ENCODE assay signal across 16 mouse cellular contexts in genomic region chr1:57857799-57858198, GRCm38 (mm10).
"Had no signal": no experiment of that assay in that cellular context is flagged by ENCODE, and none has a peak within 500 bp of the region (broad histone marks: within the 10 kb centered on the region; RNA-seq: fewer than 3 reads in every experiment).

No protein-coding gene starts in this region.

- H3K27me3 ChIP-seq: intestine, embryonic 15.5 days; liver, embryonic 15.5 days; neural tube, embryonic 13.5 days; stomach, embryonic 15.5 days had no signal

- DNase-seq: kidney, adult 18-20 months; kidney, postnatal 10 days; kidney, postnatal 4 days; lung, adult 2 months; lung, postnatal 36 days; right cerebral cortex, postnatal 4 days; thymus, adult 2 months; thymus, postnatal 25 days had no signal

- H3K4me1 ChIP-seq: intestine, embryonic 15.5 days; liver, embryonic 15.5 days; stomach, embryonic 15.5 days had no signal

- H3K4me2 ChIP-seq: intestine, embryonic 15.5 days; liver, embryonic 11.5 days; liver, embryonic 15.5 days; neural tube, embryonic 13.5 days; stomach, embryonic 15.5 days had no signal

- ATAC-seq: intestine, embryonic 15.5 days; lung, postnatal 0 days had no signal

- H3K9me3 ChIP-seq: intestine, embryonic 15.5 days; limb, embryonic 10.5 days; liver, embryonic 15.5 days; neural tube, embryonic 13.5 days; stomach, embryonic 15.5 days had no signal

- H3K9ac ChIP-seq: intestine, embryonic 15.5 days; liver, embryonic 15.5 days; neural tube, embryonic 13.5 days; stomach, embryonic 15.5 days had no signal

- H3K27ac ChIP-seq: intestine, embryonic 15.5 days; layer of hippocampus, adult 2 months; limb, embryonic 10.5 days; liver, embryonic 15.5 days; neural tube, embryonic 13.5 days; stomach, embryonic 15.5 days had no signal

- H3K36me3 ChIP-seq: limb, embryonic 10.5 days; neural tube, embryonic 13.5 days; stomach, embryonic 15.5 days had no signal

- H3K4me3 ChIP-seq: intestine, embryonic 15.5 days; layer of hippocampus, adult 2 months; limb, embryonic 10.5 days; liver, embryonic 15.5 days; neural tube, embryonic 13.5 days; stomach, embryonic 15.5 days had no signal
